In genomic region chr11:88683026-88683770, GRCm38 (mm10) we compare ENCODE assay signal across 17 mouse cellular contexts. TPM values are rescaled to one million over a fixed set of nuclear protein-coding genes. Genes with fewer than 3 reads are reported as not detected.
A peak's percentile ranks its signal among the peaks of the same experiment; 100 is the strongest.
DNase-seq lines count a peak whose midpoint lies in the region; ATAC-seq lines count a peak whose summit lies in the region.
"Had no signal": no experiment of that assay in that cellular context is flagged by ENCODE, and none has a peak within 500 bp of the region (broad histone marks: within the 10 kb centered on the region; RNA-seq: fewer than 3 reads in every experiment).

No protein-coding gene starts in this region.

- no peak overlapping the region for H3K4me2 ChIP-seq in hindbrain, embryonic 12.5 days (replicated peaks)
- no peak overlapping the region for H3K4me2 ChIP-seq in midbrain, embryonic 14.5 days (ENCODE audit: low read length)
- H3K4me2 ChIP-seq: liver, embryonic 15.5 days had no signal

- no peaks in the 10 kb centered on the region for H3K9me3 ChIP-seq in embryonic facial prominence, embryonic 10.5 days
- no peaks in the 10 kb centered on the region for H3K9me3 ChIP-seq in hindbrain, embryonic 12.5 days (replicated peaks)
- no peaks in the 10 kb centered on the region for H3K9me3 ChIP-seq in midbrain, embryonic 14.5 days (ENCODE audit: control insufficient read depth, low read length)
- H3K9me3 ChIP-seq: limb, embryonic 10.5 days; liver, embryonic 15.5 days; megakaryocyte, embryonic 14.5 days had no signal

- 0 out of 2 replicates have a peak overlapping the region, but pooled peaks have one; percentile 24 for H3K27ac ChIP-seq in embryonic facial prominence, embryonic 10.5 days (replicated peaks)
- H3K27ac ChIP-seq in hindbrain, embryonic 12.5 days, result peak overlapping the region; percentile 46; the same call in 1 of the 2 replicates
- H3K27ac ChIP-seq in midbrain, embryonic 14.5 days (replicated peaks; ENCODE audit: low read depth, low read length), result peak overlapping the region; percentile 46; the same call in 1 of the 2 replicates
- H3K27ac ChIP-seq: limb, embryonic 10.5 days; liver, embryonic 15.5 days had no signal

- DNase-seq in layer of hippocampus, postnatal 10 days (ENCODE audit: low spot score in 2 of 2), result peak; percentile 30 to 33
- no peak for DNase-seq in layer of hippocampus, postnatal 36 days
- DNase-seq in embryonic facial prominence, embryonic 10.5 days (ENCODE audit: low spot score), result no peak
- DNase-seq in midbrain, embryonic 14.5 days, result peak; percentile 45
- no peak for DNase-seq in testis, postnatal 10 days (ENCODE audit: low spot score)
- DNase-seq in adrenal gland, adult (ENCODE audit: inconsistent age in 2 of 2, low spot score in 1 of 2), result no peak
- DNase-seq in left cerebral cortex, adult 8-10 months (ENCODE audit: low spot score in 2 of 2), result no peak
- DNase-seq: adrenal gland, adult 2 months; cerebellum, adult 9-11 months; gastrocnemius, postnatal 36 days; kidney, postnatal 36 days; right cerebral cortex, adult 18-20 months had no signal

- WGBS in embryonic facial prominence, embryonic 10.5 days, result 80% methylated on average over 14 of the region's 14 CpGs
- WGBS in hindbrain, embryonic 12.5 days, result 65% methylated on average over 14 of the region's 14 CpGs
- WGBS in midbrain, embryonic 14.5 days, result 61% methylated on average over 14 of the region's 14 CpGs

- no peaks in the 10 kb centered on the region for H3K27me3 ChIP-seq in embryonic facial prominence, embryonic 10.5 days (replicated peaks; ENCODE audit: low read depth, poor library complexity, severe bottlenecking)
- H3K27me3 ChIP-seq in hindbrain, embryonic 12.5 days, result no peaks in the 10 kb centered on the region
- H3K27me3 ChIP-seq in midbrain, embryonic 14.5 days (ENCODE audit: control insufficient read depth, insufficient read depth, low read length), result no peaks in the 10 kb centered on the region
- H3K27me3 ChIP-seq: liver, embryonic 15.5 days; megakaryocyte, embryonic 14.5 days had no signal

- H3K4me1 ChIP-seq in embryonic facial prominence, embryonic 10.5 days, result peaks cover 68% of the 10 kb centered on the region
- H3K4me1 ChIP-seq in hindbrain, embryonic 12.5 days, result peaks cover 46% of the 10 kb centered on the region
- H3K4me1 ChIP-seq in midbrain, embryonic 14.5 days (ENCODE audit: control insufficient read depth, insufficient read depth, low read length), result peaks cover 40% of the 10 kb centered on the region

- no peak overlapping the region for H3K9ac ChIP-seq in hindbrain, embryonic 12.5 days
- H3K9ac ChIP-seq in midbrain, embryonic 14.5 days (replicated peaks; ENCODE audit: low read length), result no peak overlapping the region
- H3K9ac ChIP-seq: liver, embryonic 15.5 days had no signal

- ATAC-seq in hindbrain, embryonic 12.5 days (ENCODE audit: low FRiP score), result peak; percentile 52; the same call in 1 of the 2 replicates
- no peak for ATAC-seq in midbrain, embryonic 14.5 days (ENCODE audit: low FRiP score, low TSS enrichment)
- ATAC-seq: intestine, embryonic 16.5 days had no signal

- H3K4me3 ChIP-seq in embryonic facial prominence, embryonic 10.5 days, result no peak overlapping the region
- no peak overlapping the region for H3K4me3 ChIP-seq in hindbrain, embryonic 12.5 days
- no peak overlapping the region for H3K4me3 ChIP-seq in midbrain, embryonic 14.5 days (replicated peaks; ENCODE audit: low read depth, low read length)
- H3K4me3 ChIP-seq: limb, embryonic 10.5 days; liver, embryonic 15.5 days; megakaryocyte, embryonic 14.5 days had no signal

- H3K36me3 ChIP-seq in embryonic facial prominence, embryonic 10.5 days (replicated peaks), result peaks cover 95% of the 10 kb centered on the region
- H3K36me3 ChIP-seq in hindbrain, embryonic 12.5 days, result peaks cover 45% of the 10 kb centered on the region
- H3K36me3 ChIP-seq in midbrain, embryonic 14.5 days (ENCODE audit: control insufficient read depth, insufficient read depth, low read length), result peaks cover 35% of the 10 kb centered on the region

RNA-seq across cellular contexts. Expression of gene Msi2, which starts 35.1 kb away (rescaled TPM):
- total RNA-seq in layer of hippocampus, postnatal 10 days (2021), result 10 to 100 TPM; 97.4 to 97.6 TPM
- 100 to 1,000 TPM; 105 to 113 TPM for total RNA-seq in layer of hippocampus, postnatal 36 days (2021)
- 20.2 and 22.6 TPM in 2 replicates for polyA plus RNA-seq in embryonic facial prominence, embryonic 10.5 days (2016; fragmentation: Nextera tagmentation; extraction: Ambion mirVana)
- polyA plus RNA-seq in hindbrain, embryonic 12.5 days (2016; fragmentation: Nextera tagmentation; extraction: Ambion mirVana), result 34.8 and 35.9 TPM in 2 replicates
- polyA plus RNA-seq in midbrain, embryonic 14.5 days (2014; fragmentation: Nextera tagmentation; extraction: Ambion mirVana), result 33.1 and 61.8 TPM in 2 replicates
- total RNA-seq in left cerebral cortex, adult 8-10 months (2022), result 100 to 1,000 TPM; 129 to 155 (median 139) TPM

Comparison
In these comparisons a context has a peak if more than half of its experiments do, and no peak if none do; other contexts are left out.
1. DNase-seq: peak in layer of hippocampus, postnatal 10 days (2 of 2) and midbrain, embryonic 14.5 days (single experiment); none in layer of hippocampus, postnatal 36 days (0 of 2), embryonic facial prominence, embryonic 10.5 days (single experiment), testis, postnatal 10 days (single experiment), adrenal gland, adult (0 of 2) and left cerebral cortex, adult 8-10 months (0 of 2).
2. Peak in every context shown above with its lines, with median percentiles within 50 percentile points of each other: H3K27ac ChIP-seq.